Mouse (Mus musculus) liver, adult 2 months (tissue): ENCODE measurements around the gene Pltp. TPM values are rescaled to one million over a fixed set of nuclear protein-coding genes. Genes with fewer than 3 reads are reported as not detected.
"Not testable (repeated sequence)": the region's sequence is repeated elsewhere in the genome, so short reads cannot be mapped to it uniquely, and the experiment has no call there.

ENCODE experiments used
- DNase-seq: peaks from one replicate; pipeline ENCODE4 v3.0.0-alpha.2; 2011; ENCODE audit warnings: low read depth, low spot score; ENCODE audit errors: extremely low read depth
- H3K27ac ChIP-seq: fragments of 200-500 bp; replicated peaks from 2 replicates; pipeline ENCODE4 v1.5.1; 2012; ENCODE audit warnings: low read depth, mild to moderate bottlenecking, control low read depth, inconsistent platforms, low read length; ENCODE audit not compliant: insufficient read depth
- H3K27me3 ChIP-seq: fragments of 200-500 bp; 2 replicates; pipeline ENCODE4 v1.6.1; 2012; ENCODE audit warnings: mild to moderate bottlenecking, moderate library complexity, low read length, inconsistent platforms; ENCODE audit not compliant: control insufficient read depth, insufficient read depth
- H3K36me3 ChIP-seq: fragments of 200-500 bp; 2 replicates; pipeline ENCODE4 v1.6.1; 2012; ENCODE audit warnings: low read length, inconsistent platforms; ENCODE audit not compliant: control insufficient read depth, insufficient read depth
- H3K4me1 ChIP-seq: fragments of 200-500 bp; 2 replicates; pipeline ENCODE4 v1.6.1; 2011; ENCODE audit warnings: low read length; ENCODE audit not compliant: control insufficient read depth, insufficient read depth
- H3K4me3 ChIP-seq: fragments of 200-500 bp; 2 replicates; pipeline ENCODE4 v1.5.1; 2011; ENCODE audit warnings: low read depth, mild to moderate bottlenecking, control low read depth, low read length, moderate library complexity; ENCODE audit not compliant: insufficient read depth
- H3K79me2 ChIP-seq: fragments of 200-500 bp; 2 replicates; pipeline ENCODE4 v1.6.1; 2012; ENCODE audit warnings: inconsistent platforms, mild to moderate bottlenecking, low read length, moderate library complexity; ENCODE audit not compliant: control insufficient read depth, insufficient read depth
- H3K9ac ChIP-seq: fragments of 200-500 bp; 2 replicates; pipeline ENCODE4 v1.6.1; 2012; ENCODE audit warnings: low read depth, mild to moderate bottlenecking, control low read depth, inconsistent platforms, low read length
- CTCF ChIP-seq: fragments of 200-500 bp; IDR thresholded peaks from 2 replicates; pipeline ENCODE4 v1.5.1; 2011; ENCODE audit warnings: low read depth, low read length, control low read depth
- POLR2A ChIP-seq: fragments of 200-500 bp; IDR thresholded peaks from 2 replicates; pipeline ENCODE4 v1.6.1; 2011; ENCODE audit warnings: low read length, control low read depth; ENCODE audit not compliant: insufficient read depth; ENCODE audit errors: extremely low read depth
- WGBS: fragments of 180-500 bp; shearing (Covaris S2); methylation state at CpG from one replicate; pipeline ENCODE4 v1.1.7; 2018; 5-methylcytosine and 5-hydroxymethylcytosine counted together
- polyA plus RNA-seq: library from polyadenylated mRNA; depleted of rRNA; stranded (reverse); fragments of >200 nt; gene quantifications from 2 replicates; pipeline ENCODE4 v1.2.3, GENCODE M21; 2012
- total RNA-seq: library from RNA; depleted of rRNA; stranded (reverse); fragments of >200 nt; gene quantifications from 2 replicates; pipeline ENCODE4 v1.2.3, GENCODE M21; 2014

Pltp gene
- total and polyA plus RNA-seq, 2 experiments = 22.1 to 92.8 TPM

- Histone ChIP-seq H3K79me2 (peaks cover 4% of the 10 kb centered on the region; the same call in 1 of the 2 replicates), H3K36me3 (no peaks in the 10 kb centered on the region), H3K27ac (peak overlapping the region; percentile 83), H3K4me1 (peaks cover 10% of the 10 kb centered on the region), H3K9ac (peak overlapping the region; percentile 85), H3K27me3 (no peaks in the 10 kb centered on the region), H3K4me3 (peak overlapping the region; percentile 94)
- under 1% methylated on average over 28 of the region's 28 CpGs for WGBS
- DNase-seq = peak; percentile 76
- TF ChIP-seq CTCF (peak; percentile 39), POLR2A (0 out of 2 replicates have a peak, but pooled peaks have one; percentile 23)
Observed at GRCm38 (mm10) chr2:164878509-164879227, 21.2 kb upstream of the Pltp start.

DNA sequence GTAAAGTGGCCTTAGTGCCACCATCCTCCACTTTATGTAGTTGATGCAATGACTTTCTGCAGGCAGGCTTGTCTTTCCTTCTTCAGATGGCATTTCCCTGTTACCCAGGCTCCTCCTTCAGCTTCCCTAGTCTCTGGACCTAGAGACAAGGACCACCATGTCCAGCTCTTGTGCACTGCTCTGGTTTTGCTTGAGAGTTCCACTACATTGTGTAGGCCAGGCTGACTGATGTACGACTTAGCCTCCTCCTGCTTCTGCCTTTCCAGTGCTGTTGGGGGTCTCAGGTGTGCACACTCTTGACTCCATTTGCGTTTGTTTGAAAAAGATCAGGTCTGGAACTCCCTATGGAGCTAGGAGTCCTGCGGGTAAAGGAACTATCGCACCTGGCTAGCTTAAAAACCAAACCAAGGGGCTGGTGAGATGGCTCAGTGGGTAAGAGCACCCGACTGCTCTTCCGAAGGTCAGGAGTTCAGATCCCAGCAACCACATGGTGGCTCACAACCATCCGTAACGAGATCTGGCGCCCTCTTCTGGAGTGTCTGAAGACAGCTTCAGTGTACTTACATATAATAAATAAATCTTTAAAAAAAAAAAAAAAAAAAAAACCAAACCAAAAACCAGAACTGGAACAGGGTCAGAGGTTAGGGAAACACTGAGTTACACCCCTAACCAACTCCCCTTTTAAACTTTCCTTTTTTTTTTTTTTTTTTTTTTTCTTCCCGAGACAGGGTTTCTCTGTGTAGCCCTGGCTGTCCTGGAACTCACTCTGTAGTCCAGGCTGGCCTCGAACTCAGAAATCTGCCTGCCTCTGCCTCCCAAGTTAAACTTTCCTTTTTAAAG, 20.1 kb upstream of the Pltp start:
- H3K27ac ChIP-seq = peak overlapping the region; percentile 83
- WGBS = 68% methylated on average over 11 of the region's 11 CpGs
- H3K27me3 ChIP-seq, H3K36me3 ChIP-seq, H3K4me1 ChIP-seq, H3K4me3 ChIP-seq, H3K79me2 ChIP-seq, H3K9ac ChIP-seq: not testable (repeated sequence)
- peak; percentile 33 for DNase-seq

- H3K9ac ChIP-seq, H3K27me3 ChIP-seq, DNase-seq, H3K27ac ChIP-seq, H3K4me3 ChIP-seq, H3K36me3 ChIP-seq, H3K79me2 ChIP-seq, H3K4me1 ChIP-seq: not testable (repeated sequence)
- 58% methylated on average over 2 of the region's 2 CpGs for WGBS
Observed at GRCm38 (mm10) chr2:164875648-164876047, 18.1 kb upstream of the Pltp start.

GRCm38 (mm10) chr2:164874239-164874769, 16.8 kb upstream of the Pltp start:
- TF ChIP-seq CTCF (no peak), POLR2A (no peak)

DNA sequence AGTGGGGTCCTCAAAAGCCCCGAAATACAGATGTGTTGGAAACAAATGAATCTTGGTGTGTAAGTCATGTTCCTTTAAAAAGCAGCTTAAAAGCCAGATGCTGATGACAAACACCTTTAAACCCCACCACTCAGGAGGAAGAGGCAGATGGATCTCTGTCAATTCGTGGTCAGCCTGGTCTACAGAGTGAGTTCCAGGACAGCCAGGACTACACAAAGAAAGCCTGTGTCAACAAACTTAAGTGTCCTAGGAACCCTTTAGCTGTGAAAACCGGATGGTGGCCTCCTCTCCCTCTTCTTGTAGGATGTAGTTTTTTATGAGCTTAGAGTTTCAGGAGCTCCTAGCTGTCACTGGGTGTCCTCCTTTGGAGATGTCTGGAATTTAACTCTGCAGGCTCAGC, 16.1 kb upstream of the Pltp start:
- Histone ChIP-seq H3K27ac (no peak overlapping the region), H3K36me3 (no peaks in the 10 kb centered on the region)

More at GRCm38 (mm10) chr2:164874239-164874769, 16.8 kb upstream of the Pltp start:
- H3K27me3 ChIP-seq = no peaks in the 10 kb centered on the region
- no peaks in the 10 kb centered on the region for H3K36me3 ChIP-seq
- H3K9ac ChIP-seq = no peak overlapping the region
- H3K4me1 ChIP-seq = peaks cover 3% of the 10 kb centered on the region
- no peaks in the 10 kb centered on the region; the same call in 1 of the 2 replicates for H3K79me2 ChIP-seq
- no peak for DNase-seq
- H3K4me3 ChIP-seq = no peak overlapping the region
- peak overlapping the region; percentile 31; the same call in 1 of the 2 replicates for H3K27ac ChIP-seq
- 67% methylated on average over 1 of the region's 1 CpGs for WGBS

More for the DNA sequence above, 16.1 kb upstream of the Pltp start:
- Histone ChIP-seq H3K27me3 (no peaks in the 10 kb centered on the region), H3K9ac (no peak overlapping the region), H3K4me3 (no peak overlapping the region), H3K4me1 (peaks cover 3% of the 10 kb centered on the region), H3K79me2 (no peaks in the 10 kb centered on the region)
- TF ChIP-seq POLR2A = no peak
- TF ChIP-seq CTCF = no peak
- 57% methylated on average over 3 of the region's 3 CpGs for WGBS
- DNase-seq = no peak
